Mouse (Mus musculus) common myeloid progenitor, adult 5-6 weeks (primary cell): ENCODE results near the gene Kif13a. TPM values are rescaled to one million over a fixed set of nuclear protein-coding genes. Genes with fewer than 3 reads are reported as not detected.

Experiments used
- ATAC-seq: replicated peaks from 2 replicates; pipeline ENCODE4 v1.8.0; 2016; ENCODE audit warnings: low read depth, mild to moderate bottlenecking, moderate TSS enrichment, inconsistent platforms; ENCODE audit not compliant: poor library complexity, severe bottlenecking
- total RNA-seq: library from RNA; stranded (forward); fragments of 200-1000, 187-1606 nt; gene quantifications from 2 replicates; pipeline ENCODE4 v1.2.3, GENCODE M21; 2017

The Kif13a gene
- total RNA-seq, 1 experiment from 2014 or later = 43.5 TPM

- ATAC-seq = no peak
Measured at GRCm38 (mm10) chr13:46844561-46845235, 85.0 kb downstream of the Kif13a start.

DNA sequence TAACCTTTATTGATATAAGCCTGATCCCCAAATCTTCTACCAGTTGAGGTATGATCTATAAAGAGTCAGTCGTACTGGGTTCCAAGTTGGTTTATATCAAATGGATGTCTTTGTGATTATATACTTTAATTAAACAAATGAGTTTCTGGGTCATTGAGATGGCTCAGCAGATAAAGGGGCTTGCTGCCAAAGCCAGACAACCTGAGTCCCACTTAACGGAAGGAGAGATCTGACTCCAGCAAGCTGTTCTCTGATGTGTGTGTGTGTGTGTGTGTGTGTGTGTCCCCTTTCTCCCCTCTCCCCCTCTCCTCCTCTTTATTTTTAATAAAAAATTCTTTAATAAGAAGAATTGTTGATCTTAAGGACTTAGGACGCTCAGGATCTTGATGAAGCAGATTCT, 86.0 kb downstream of the Kif13a start:
- ATAC-seq = no peak

DNA sequence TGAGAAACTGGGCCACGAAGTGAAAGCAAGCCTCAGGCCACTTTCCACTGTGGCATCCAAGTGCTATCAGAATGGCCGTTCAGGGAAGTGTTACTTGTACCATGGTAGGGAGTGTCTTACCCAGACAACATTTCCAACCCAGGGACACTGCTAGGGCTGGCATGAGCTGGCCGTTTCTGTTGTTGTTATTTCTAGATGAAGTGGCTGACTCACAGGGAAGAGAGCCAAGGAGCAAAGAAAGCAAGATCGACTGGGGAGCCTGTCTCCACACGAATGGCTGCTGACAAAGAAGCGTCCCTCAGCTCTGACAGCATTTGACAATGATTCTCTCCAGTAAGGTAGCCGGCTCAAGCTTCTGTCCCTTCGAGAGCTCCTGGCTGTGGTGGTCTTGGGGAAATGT, 87.5 kb downstream of the Kif13a start:
- no peak for ATAC-seq

DNA sequence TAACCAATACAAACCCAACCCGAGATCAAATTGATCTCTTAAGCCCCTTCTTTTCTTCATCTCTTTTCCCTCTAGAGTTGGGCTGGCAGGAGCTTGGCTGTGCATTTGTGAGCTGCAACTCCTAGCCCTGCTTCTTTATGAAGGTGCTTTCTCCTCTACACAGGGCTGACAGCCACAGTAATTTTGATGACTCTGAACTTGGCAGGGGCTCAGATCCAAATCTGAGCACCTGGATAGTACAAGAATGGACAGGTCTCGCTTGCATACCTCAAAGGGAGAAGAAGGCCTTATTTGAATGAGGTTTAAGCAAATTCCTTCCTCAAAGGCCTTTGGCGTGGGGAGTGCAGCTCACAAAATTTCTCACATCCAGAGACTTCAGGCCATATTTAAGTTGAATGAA, 88.0 kb downstream of the Kif13a start:
- no peak for ATAC-seq

DNA sequence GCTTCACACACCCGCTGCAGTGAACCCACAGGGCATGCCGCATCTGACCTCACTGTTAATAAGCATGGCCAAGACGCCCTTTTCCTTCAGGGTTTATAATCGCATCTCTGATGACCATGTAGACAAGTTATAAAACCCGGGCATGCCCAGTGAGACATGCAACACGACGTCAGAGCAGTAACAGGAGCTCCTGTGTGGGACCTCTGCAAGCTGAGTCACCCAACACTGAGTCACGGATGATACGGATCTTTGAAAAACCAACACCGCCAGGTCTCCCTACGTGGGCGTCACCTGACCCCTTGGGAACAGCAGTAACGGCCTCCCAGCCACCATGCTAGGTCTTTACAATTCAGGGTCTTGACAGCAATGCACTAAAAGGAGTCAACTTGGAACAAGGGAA, 89.0 kb downstream of the Kif13a start:
- no peak for ATAC-seq

- no peak for ATAC-seq
Measured at GRCm38 (mm10) chr13:46839236-46839635, 90.4 kb downstream of the Kif13a start.

DNA sequence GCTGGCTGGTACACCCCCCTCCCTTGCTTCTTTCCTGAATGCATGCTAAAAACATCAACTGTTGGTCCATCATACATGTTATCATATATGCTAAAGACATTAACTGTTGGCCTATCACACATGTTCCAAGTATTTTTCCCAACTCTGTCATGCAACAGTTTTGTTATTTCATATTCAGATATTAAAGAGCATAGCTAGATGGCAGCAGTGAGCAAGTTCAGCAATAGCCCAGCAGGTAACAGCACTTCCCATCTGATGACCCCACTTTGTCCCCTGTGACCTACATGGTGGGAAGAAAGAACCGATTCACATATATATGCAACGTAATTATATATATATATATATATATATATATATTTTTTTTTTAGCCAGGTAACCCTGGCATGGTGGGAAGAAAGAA, 91.1 kb downstream of the Kif13a start:
- peak; percentile 42; the same call in 1 of the 2 replicates for ATAC-seq

DNA sequence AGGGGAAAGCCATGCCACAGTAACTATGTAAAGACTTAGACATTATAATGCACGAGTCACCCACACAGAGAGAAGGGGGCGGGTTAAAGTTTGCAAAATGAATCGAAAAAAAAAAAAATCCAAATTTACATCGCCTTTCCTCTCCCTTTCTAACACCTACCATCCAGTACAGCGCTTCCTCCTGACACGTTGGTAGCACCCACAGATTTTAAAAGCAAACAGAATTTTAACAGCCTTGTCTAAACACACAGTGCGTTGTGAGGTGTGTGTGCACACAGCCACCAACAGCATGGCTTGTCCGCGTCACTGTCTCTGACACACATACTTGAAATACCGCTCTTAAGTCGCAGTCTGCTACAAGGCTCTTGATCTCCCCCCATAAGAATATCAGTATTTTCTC, 94.3 kb downstream of the Kif13a start:
- ATAC-seq = no peak

DNA sequence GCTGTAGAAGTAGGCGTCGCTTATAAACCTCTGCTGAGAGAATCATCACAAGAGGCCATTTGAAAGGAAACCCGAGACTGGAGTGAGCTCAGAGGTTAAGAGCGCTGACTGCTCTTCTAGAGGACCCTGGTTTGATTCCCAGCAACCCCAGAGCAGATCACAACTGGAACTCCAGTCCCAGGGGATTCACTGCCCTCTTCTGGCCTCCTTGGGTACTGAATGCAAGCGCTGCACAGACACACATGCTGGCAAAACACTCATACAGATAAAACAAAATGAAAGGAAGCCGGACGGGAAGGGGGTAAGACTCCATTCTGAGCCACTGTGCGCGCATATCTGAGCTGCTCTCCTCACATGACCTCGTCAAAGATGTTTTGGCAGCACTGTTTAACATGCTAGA, 94.9 kb downstream of the Kif13a start:
- no peak for ATAC-seq

- ATAC-seq = no peak
Measured at GRCm38 (mm10) chr13:46833586-46833985, 96.1 kb downstream of the Kif13a start.

- no peak for ATAC-seq
Measured at GRCm38 (mm10) chr13:46832956-46833355, 96.7 kb downstream of the Kif13a start.

GRCm38 (mm10) chr13:46823271-46823670, 106.4 kb downstream of the Kif13a start:
- ATAC-seq = no peak

DNA sequence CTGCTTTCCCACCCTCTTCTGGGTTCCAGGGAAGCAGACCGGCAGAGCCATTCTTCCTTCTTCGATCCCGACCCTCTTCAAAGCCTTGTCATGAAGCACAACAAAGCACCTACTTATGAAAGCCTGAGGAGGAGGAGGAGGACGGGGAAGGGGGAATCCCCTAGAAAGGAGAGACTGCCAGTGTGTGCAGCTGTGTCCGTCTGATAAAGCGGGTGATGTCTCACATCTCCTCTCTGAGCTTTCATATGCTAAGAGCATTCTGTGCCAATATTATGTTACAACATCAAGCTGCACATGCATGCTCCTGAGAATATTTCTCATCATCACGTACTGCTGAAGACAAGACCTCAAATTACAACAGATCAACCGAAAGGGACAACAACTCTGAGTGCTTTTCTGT, 107.5 kb downstream of the Kif13a start:
- peak; percentile 54 for ATAC-seq

- no peak for ATAC-seq
Measured at GRCm38 (mm10) chr13:46819729-46820223, 109.9 kb downstream of the Kif13a start.

GRCm38 (mm10) chr13:46819202-46819728, 110.4 kb downstream of the Kif13a start:
- no peak for ATAC-seq

DNA sequence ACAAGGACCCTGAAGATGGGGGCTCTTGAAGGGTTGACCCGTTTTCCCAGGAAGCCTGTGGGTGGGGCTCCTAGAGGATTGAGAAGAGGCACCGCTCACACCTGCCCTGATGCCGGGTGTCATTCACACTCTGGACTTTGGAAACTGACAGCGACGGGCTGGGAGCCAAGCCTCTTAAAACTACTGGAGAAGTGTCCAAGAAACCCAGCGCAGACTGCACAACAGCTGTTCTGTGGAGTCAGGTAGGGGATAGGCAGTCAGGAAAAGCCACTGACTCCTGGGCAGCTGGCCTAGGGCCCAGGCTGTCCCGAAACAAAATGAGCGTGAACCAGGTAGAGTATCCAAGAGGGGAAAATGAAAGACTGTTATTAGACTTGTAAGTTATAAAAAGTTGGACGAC, 111.3 kb downstream of the Kif13a start:
- ATAC-seq = no peak

GRCm38 (mm10) chr13:46812648-46813184, 117.0 kb downstream of the Kif13a start:
- no peak for ATAC-seq

- ATAC-seq = no peak
Measured at GRCm38 (mm10) chr13:46811696-46812095, 118.0 kb downstream of the Kif13a start.

DNA sequence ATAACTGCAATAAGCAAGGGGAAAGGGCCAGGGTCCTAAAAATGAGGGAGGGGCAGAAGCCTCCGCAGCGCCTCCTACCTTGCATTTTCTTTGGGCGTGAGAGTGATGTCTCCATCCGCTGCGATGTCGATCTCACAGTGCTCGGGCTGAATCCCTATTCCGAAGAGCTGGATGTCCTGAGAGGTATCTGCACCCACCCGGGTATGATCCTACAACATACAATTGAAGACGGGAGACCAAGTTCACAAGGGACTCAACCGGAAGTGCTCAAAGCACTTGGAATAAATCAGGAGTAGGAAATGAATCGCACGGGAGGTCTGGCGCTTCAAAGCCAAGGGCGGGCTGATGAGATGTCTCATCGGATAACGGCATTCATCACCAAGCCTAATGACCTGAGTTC, 119.1 kb downstream of the Kif13a start:
- ATAC-seq = no peak

GRCm38 (mm10) chr13:46810098-46810497, 119.6 kb downstream of the Kif13a start:
- peak; percentile 60; the same call in 1 of the 2 replicates for ATAC-seq

GRCm38 (mm10) chr13:46807901-46808300, 121.8 kb downstream of the Kif13a start:
- ATAC-seq = no peak

GRCm38 (mm10) chr13:46801196-46801595, 128.5 kb downstream of the Kif13a start:
- ATAC-seq = no peak
